ENCODE assay signal across 13 mouse cellular contexts in the genomic region with DNA sequence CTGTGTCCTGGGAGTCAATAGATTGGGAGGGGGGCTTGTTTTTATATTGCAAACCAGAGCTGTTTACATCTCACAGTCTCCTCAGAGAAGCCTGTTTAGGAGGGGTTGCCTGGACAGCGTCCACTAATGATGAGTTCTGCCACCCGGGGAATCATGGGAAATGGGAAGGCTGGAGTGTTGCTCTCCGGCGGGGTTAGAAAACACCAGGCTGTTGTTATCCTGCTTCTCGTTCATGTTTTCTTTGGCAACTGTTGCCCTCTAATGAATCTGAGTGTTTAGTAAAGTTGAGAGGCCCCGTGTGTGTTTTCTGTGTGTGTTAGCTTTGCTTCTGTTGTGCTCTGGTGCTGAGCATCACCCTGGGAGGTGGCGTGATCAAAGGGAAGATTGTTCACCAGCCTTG. TPM values are rescaled to one million over a fixed set of nuclear protein-coding genes. Genes with fewer than 3 reads are reported as not detected.
DNase-seq lines count a peak whose midpoint lies in the region; ATAC-seq lines count a peak whose summit lies in the region.
"Had no signal": no experiment of that assay in that cellular context is flagged by ENCODE, and none has a peak within 500 bp of the region (broad histone marks: within the 10 kb centered on the region; RNA-seq: fewer than 3 reads in every experiment).

No protein-coding gene starts in this region.

- H3K4me2 ChIP-seq in kidney, embryonic 16.5 days (replicated peaks; ENCODE audit: low read depth, low read length): 0 out of 2 replicates have a peak overlapping the region, but pooled peaks have one; percentile 3
- H3K4me2 ChIP-seq: embryonic facial prominence, embryonic 13.5 days; forebrain, embryonic 12.5 days; liver, embryonic 12.5 days had no signal

- 36% methylated on average over 7 of the region's 7 CpGs for WGBS in kidney, embryonic 16.5 days

- peaks cover 4% of the 10 kb centered on the region; the same call in 1 of the 2 replicates for H3K27me3 ChIP-seq in kidney, embryonic 16.5 days (ENCODE audit: insufficient read depth, low read length)

- no peak overlapping the region for H3K27ac ChIP-seq in kidney, embryonic 16.5 days (ENCODE audit: low read length)
- H3K27ac ChIP-seq: embryonic facial prominence, embryonic 13.5 days; forebrain, embryonic 12.5 days; liver, embryonic 12.5 days had no signal

- ATAC-seq in kidney, embryonic 16.5 days (ENCODE audit: low FRiP score, low TSS enrichment): no peak
- ATAC-seq in monocyte, adult 5-6 weeks (replicated peaks; ENCODE audit: insufficient number of reproducible peaks, low FRiP score, low TSS enrichment, poor library complexity, severe bottlenecking): no peak
- ATAC-seq: liver, embryonic 12.5 days had no signal

- H3K4me3 ChIP-seq in kidney, embryonic 16.5 days (ENCODE audit: low read length): no peak overlapping the region
- H3K4me3 ChIP-seq: embryonic facial prominence, embryonic 13.5 days; forebrain, embryonic 12.5 days; liver, embryonic 12.5 days had no signal

- no peaks in the 10 kb centered on the region for H3K9me3 ChIP-seq in kidney, embryonic 16.5 days (ENCODE audit: low read length)
- H3K9me3 ChIP-seq: embryonic facial prominence, embryonic 13.5 days; forebrain, embryonic 12.5 days; liver, embryonic 12.5 days had no signal

- 0 out of 2 replicates have a peak, but pooled peaks cover 2% of the 10 kb centered on the region for H3K4me1 ChIP-seq in kidney, embryonic 16.5 days (ENCODE audit: insufficient read depth, low read length)
- H3K4me1 ChIP-seq: forebrain, embryonic 12.5 days; liver, embryonic 12.5 days had no signal

- no peaks in the 10 kb centered on the region for H3K36me3 ChIP-seq in kidney, embryonic 16.5 days (ENCODE audit: insufficient read depth, low read length)
- H3K36me3 ChIP-seq: embryonic facial prominence, embryonic 13.5 days; forebrain, embryonic 12.5 days; liver, embryonic 12.5 days had no signal

- no peak overlapping the region for H3K9ac ChIP-seq in kidney, embryonic 16.5 days (replicated peaks; ENCODE audit: low read length)
- H3K9ac ChIP-seq: embryonic facial prominence, embryonic 13.5 days; forebrain, embryonic 12.5 days; liver, embryonic 12.5 days had no signal

- peak; percentile 47 for DNase-seq in gastrocnemius, adult 18-20 months (ENCODE audit: low spot score)
- DNase-seq in gastrocnemius, postnatal 4 days (ENCODE audit: low spot score in 2 of 2): no peak
- no peak for DNase-seq in kidney, adult 8-10 months
- peak; percentile 30 for DNase-seq in urinary bladder, postnatal 14 days (ENCODE audit: low spot score)
- no peak for DNase-seq in urinary bladder, adult 2 months (ENCODE audit: low spot score)
- no peak for DNase-seq in retina, postnatal 1 day
- DNase-seq: adrenal gland, adult 8-10 months had no signal

RNA-seq across cellular contexts. Expression of a gene that starts 8.7 kb away (rescaled TPM):
- total RNA-seq in gastrocnemius, adult 18-20 months (2021): under 1 TPM; 0.37 to 0.66 TPM
- total RNA-seq in gastrocnemius, postnatal 4 days (2021): 10 to 100 TPM; 17.1 to 18.0 TPM
- polyA plus RNA-seq in kidney, embryonic 16.5 days (2015; fragmentation: Nextera tagmentation; extraction: Ambion mirVana): 0.10 and 0.12 TPM in 2 replicates
- 0.17 and 0.25 TPM in 2 replicates for polyA plus RNA-seq in urinary bladder, adult 2 months (2012; rRNA removed)
- total RNA-seq in monocyte, adult 5-6 weeks (2017): not detected in 3 replicates
- total RNA-seq: megakaryocyte-erythroid progenitor cell, adult 5-6 weeks had no signal

Comparison
In these comparisons a context has a peak if more than half of its experiments do, and no peak if none do; other contexts are left out.
1. DNase-seq: peak in gastrocnemius, adult 18-20 months (single experiment) and urinary bladder, postnatal 14 days (single experiment); none in gastrocnemius, postnatal 4 days (0 of 2), kidney, adult 8-10 months (0 of 2), urinary bladder, adult 2 months (single experiment) and retina, postnatal 1 day (single experiment).
2. RNA of a gene that starts 8.7 kb away (total RNA-seq): 17.1 to 18.0 TPM in gastrocnemius, postnatal 4 days; 0.37 to 0.66 TPM in gastrocnemius, adult 18-20 months and not detected in monocyte, adult 5-6 weeks; every median in the first group is over 10 times any median in the second.